In genomic region chr5:122883652-122884235, GRCm38 (mm10) we compare ENCODE assay signal across 19 mouse cellular contexts. TPM values are rescaled to one million over a fixed set of nuclear protein-coding genes. Genes with fewer than 3 reads are reported as not detected.
DNase-seq lines count a peak whose midpoint lies in the region; ATAC-seq and TF ChIP-seq lines count a peak whose summit lies in the region.
"Had no signal": no experiment of that assay in that cellular context is flagged by ENCODE, and none has a peak within 500 bp of the region (broad histone marks: within the 10 kb centered on the region; RNA-seq: fewer than 3 reads in every experiment).

No protein-coding gene starts in this region.

- no peak for TF ChIP-seq EP300 in heart, adult 2 months (IDR thresholded peaks at IDR 0.05; ENCODE audit: insufficient read depth, low read depth, low read length)

- no peak for ATAC-seq in heart, embryonic 13.5 days (ENCODE audit: extremely low read depth, insufficient number of reproducible peaks, low FRiP score, low TSS enrichment)
- no peak for ATAC-seq in stomach, embryonic 16.5 days (ENCODE audit: insufficient read depth, low FRiP score)
- ATAC-seq: forebrain, embryonic 16.5 days had no signal

- H3K9me3 ChIP-seq in heart, embryonic 13.5 days, result no peaks in the 10 kb centered on the region
- no peaks in the 10 kb centered on the region for H3K9me3 ChIP-seq in stomach, embryonic 16.5 days (replicated peaks; ENCODE audit: control insufficient read depth, low read length)
- H3K9me3 ChIP-seq: embryonic facial prominence, embryonic 13.5 days; forebrain, embryonic 12.5 days; G1E; hindbrain, embryonic 13.5 days had no signal

- peaks cover 28% of the 10 kb centered on the region for H3K4me1 ChIP-seq in heart, embryonic 13.5 days
- peaks cover 1% of the 10 kb centered on the region; the same call in 1 of the 2 replicates for H3K4me1 ChIP-seq in heart, adult 2 months (ENCODE audit: control insufficient read depth, insufficient read depth, low read length)
- H3K4me1 ChIP-seq in stomach, embryonic 16.5 days (ENCODE audit: control insufficient read depth, insufficient read depth, low read length), result peaks cover 10% of the 10 kb centered on the region

- H3K4me2 ChIP-seq in heart, embryonic 13.5 days, result no peak overlapping the region
- H3K4me2 ChIP-seq in stomach, embryonic 16.5 days (ENCODE audit: low read depth, low read length), result no peak overlapping the region
- H3K4me2 ChIP-seq: embryonic facial prominence, embryonic 13.5 days; forebrain, embryonic 12.5 days; hindbrain, embryonic 13.5 days had no signal

- no peak for DNase-seq in heart, adult 2 months
- DNase-seq in lung, postnatal 10 days, result peak; percentile 38
- no peak for DNase-seq in lung, postnatal 14 days
- DNase-seq in adipocyte (ENCODE audit: low spot score), result peak; percentile 16
- no peak for DNase-seq in layer of hippocampus, postnatal 10 days (ENCODE audit: low spot score in 2 of 2)
- no peak for DNase-seq in c-Kit-positive CD71-positive TER-119-positive erythroid progenitor cells, embryonic 14.5 days (ENCODE audit: low spot score)
- DNase-seq: adrenal gland, postnatal 10 days; cerebellum, adult 11-12 months; cerebellum, adult 9-10 months; gastrocnemius, postnatal 10 days; heart, adult 18-20 months; heart, postnatal 10 days had no signal

- no peak overlapping the region for H3K4me3 ChIP-seq in heart, embryonic 13.5 days
- H3K4me3 ChIP-seq in heart, adult 2 months, result no peak overlapping the region
- no peak overlapping the region for H3K4me3 ChIP-seq in stomach, embryonic 16.5 days (replicated peaks; ENCODE audit: low read length)
- H3K4me3 ChIP-seq: embryonic facial prominence, embryonic 13.5 days; forebrain, embryonic 12.5 days; hindbrain, embryonic 13.5 days had no signal

- H3K36me3 ChIP-seq in heart, embryonic 13.5 days, result peaks cover 49% of the 10 kb centered on the region
- H3K36me3 ChIP-seq in heart, adult 2 months (ENCODE audit: control insufficient read depth, insufficient read depth, low read length), result no peaks in the 10 kb centered on the region
- H3K36me3 ChIP-seq in stomach, embryonic 16.5 days (ENCODE audit: control insufficient read depth, insufficient read depth, low read length), result 0 out of 2 replicates have a peak, but pooled peaks cover 10% of the 10 kb centered on the region

- no peaks in the 10 kb centered on the region for H3K27me3 ChIP-seq in heart, embryonic 13.5 days (replicated peaks)
- H3K27me3 ChIP-seq in heart, adult 2 months (ENCODE audit: control insufficient read depth, insufficient read depth, low read length), result no peaks in the 10 kb centered on the region
- H3K27me3 ChIP-seq in stomach, embryonic 16.5 days (ENCODE audit: control insufficient read depth, insufficient read depth, low read length), result no peaks in the 10 kb centered on the region
- H3K27me3 ChIP-seq: embryonic facial prominence, embryonic 13.5 days; forebrain, embryonic 12.5 days; hindbrain, embryonic 13.5 days had no signal

- H3K9ac ChIP-seq in heart, embryonic 13.5 days, result no peak overlapping the region
- H3K9ac ChIP-seq in heart, adult 2 months (ENCODE audit: low read depth, low read length), result no peak overlapping the region
- no peak overlapping the region for H3K9ac ChIP-seq in stomach, embryonic 16.5 days (ENCODE audit: low read length)
- H3K9ac ChIP-seq: embryonic facial prominence, embryonic 13.5 days; forebrain, embryonic 12.5 days; hindbrain, embryonic 13.5 days had no signal

- TF ChIP-seq POLR2A in heart, adult 2 months (IDR thresholded peaks at IDR 0.05; ENCODE audit: insufficient read depth, low read depth, low read length), result no peak

- 0 out of 2 replicates have a peak overlapping the region, but pooled peaks have one; percentile 12 for H3K27ac ChIP-seq in heart, embryonic 13.5 days (replicated peaks)
- no peak overlapping the region for H3K27ac ChIP-seq in heart, adult 2 months
- peak overlapping the region; percentile 8; the same call in 1 of the 2 replicates for H3K27ac ChIP-seq in stomach, embryonic 16.5 days (ENCODE audit: low read length)
- H3K27ac ChIP-seq: embryonic facial prominence, embryonic 13.5 days; forebrain, embryonic 12.5 days; hindbrain, embryonic 13.5 days had no signal

- H3K79me2 ChIP-seq in heart, adult 2 months (replicated peaks; ENCODE audit: control insufficient read depth, insufficient read depth, low read length), result peaks cover 5% of the 10 kb centered on the region

- TF ChIP-seq CTCF in heart, adult 2 months (IDR thresholded peaks at IDR 0.05), result no peak

- 38% methylated on average over 2 of the region's 2 CpGs for WGBS in heart, embryonic 13.5 days
- WGBS in heart, adult 2 months, result 28% methylated on average over 2 of the region's 2 CpGs
- WGBS in stomach, embryonic 16.5 days, result 48% methylated on average over 2 of the region's 2 CpGs

- intact Hi-C loops in heart, adult 2 months (cut with DNase I), result no loop called here

RNA-seq across cellular contexts. Expression of gene Rnf34, which starts 33.9 kb away (rescaled TPM):
- polyA plus RNA-seq in heart, embryonic 13.5 days (2015; fragmentation: Nextera tagmentation; extraction: Ambion mirVana), result 26.4 and 29.8 TPM in 2 replicates
- total RNA-seq in heart, adult 2 months (2021), result 10 to 100 TPM; 26.1 to 33.3 TPM
- 10.5 and 21.8 TPM in 2 replicates for polyA plus RNA-seq in heart, adult 2 months (2012; rRNA removed)
- polyA plus RNA-seq in stomach, embryonic 16.5 days (2015; fragmentation: Nextera tagmentation; extraction: Ambion mirVana), result 30.8 and 33.6 TPM in 2 replicates
- 10 to 100 TPM; 43.5 to 57.1 TPM for total RNA-seq in layer of hippocampus, postnatal 10 days (2021)

Comparison
In these comparisons a context has a peak if more than half of its experiments do, and no peak if none do; other contexts are left out.
1. DNase-seq: peak in lung, postnatal 10 days (single experiment) and adipocyte (single experiment); none in heart, adult 2 months (0 of 2), lung, postnatal 14 days (single experiment), layer of hippocampus, postnatal 10 days (0 of 2) and c-Kit-positive CD71-positive TER-119-positive erythroid progenitor cells, embryonic 14.5 days (single experiment).